Mouse (Mus musculus) ES-Bruce4 (cell line): Measurements from ENCODE around the gene Trpm6. TPM values are rescaled to one million over a fixed set of nuclear protein-coding genes. Genes with fewer than 3 reads are reported as not detected.

ENCODE experiments used
- H3K27ac ChIP-seq: 2 replicates; pipeline ENCODE4 v1.5.1; 2012; ENCODE audit warnings: low read length, inconsistent platforms; ENCODE audit not compliant: insufficient read depth
- H3K27me3 ChIP-seq: 2 replicates; pipeline ENCODE4 v1.6.1; 2012; ENCODE audit warnings: mild to moderate bottlenecking, low read length, inconsistent platforms; ENCODE audit not compliant: control insufficient read depth, poor library complexity, insufficient read depth, severe bottlenecking
- H3K36me3 ChIP-seq: 2 replicates; pipeline ENCODE4 v1.6.1; 2012; ENCODE audit warnings: inconsistent platforms, mild to moderate bottlenecking, low read length, moderate library complexity; ENCODE audit not compliant: control insufficient read depth, poor library complexity, insufficient read depth, severe bottlenecking
- H3K4me1 ChIP-seq: one replicate; pipeline ENCODE4 v1.8.1; 2011; ENCODE audit warnings: low read length; ENCODE audit not compliant: control insufficient read depth, insufficient read depth
- H3K4me3 ChIP-seq: 2 replicates; pipeline ENCODE4 v1.5.1; 2011; ENCODE audit warnings: low read depth, mild to moderate bottlenecking, low read length
- H3K9ac ChIP-seq: 2 replicates; pipeline ENCODE4 v1.6.1; 2012; ENCODE audit warnings: low read depth, mild to moderate bottlenecking, inconsistent platforms; ENCODE audit not compliant: poor library complexity, severe bottlenecking
- H3K9me3 ChIP-seq: replicated peaks from 2 replicates; pipeline ENCODE4 v1.6.1; 2012; ENCODE audit warnings: mild to moderate bottlenecking, low read length, inconsistent platforms; ENCODE audit not compliant: control insufficient read depth, poor library complexity, insufficient read depth, severe bottlenecking
- CTCF ChIP-seq: IDR thresholded peaks from one replicate; pipeline ENCODE4 v1.8.1; 2011; ENCODE audit warnings: low read depth, low read length
- EP300 ChIP-seq: IDR thresholded peaks from 2 replicates; pipeline ENCODE4 v1.6.1; 2011; ENCODE audit warnings: low read depth, low read length; ENCODE audit not compliant: insufficient read depth
- POLR2A ChIP-seq: IDR thresholded peaks from one replicate; pipeline ENCODE4 v1.8.1; 2011; ENCODE audit warnings: low read length; ENCODE audit not compliant: insufficient read depth
- polyA plus RNA-seq: library from polyadenylated mRNA; stranded (reverse); fragments of >200 nt; gene quantifications from 2 replicates; pipeline ENCODE4 v1.2.4, GENCODE M21; 2011; ENCODE audit warnings: low read depth; ENCODE audit not compliant: missing spikeins, insufficient read depth, insufficient read length

Trpm6 gene
- polyA plus RNA-seq, 1 experiment: 2.1 TPM

- Histone ChIP-seq H3K27me3 (no peaks in the 10 kb centered on the region), H3K4me1 (no peaks in the 10 kb centered on the region), H3K27ac (no peak overlapping the region), H3K9me3 (no peaks in the 10 kb centered on the region), H3K36me3 (no peaks in the 10 kb centered on the region), H3K9ac (no peak overlapping the region), H3K4me3 (no peak overlapping the region)
- TF ChIP-seq POLR2A: no peak
- TF ChIP-seq CTCF: no peak
- TF ChIP-seq EP300: no peak
Measured at GRCm38 (mm10) chr19:18888491-18889116, 138.8 kb downstream of the Trpm6 start.

DNA sequence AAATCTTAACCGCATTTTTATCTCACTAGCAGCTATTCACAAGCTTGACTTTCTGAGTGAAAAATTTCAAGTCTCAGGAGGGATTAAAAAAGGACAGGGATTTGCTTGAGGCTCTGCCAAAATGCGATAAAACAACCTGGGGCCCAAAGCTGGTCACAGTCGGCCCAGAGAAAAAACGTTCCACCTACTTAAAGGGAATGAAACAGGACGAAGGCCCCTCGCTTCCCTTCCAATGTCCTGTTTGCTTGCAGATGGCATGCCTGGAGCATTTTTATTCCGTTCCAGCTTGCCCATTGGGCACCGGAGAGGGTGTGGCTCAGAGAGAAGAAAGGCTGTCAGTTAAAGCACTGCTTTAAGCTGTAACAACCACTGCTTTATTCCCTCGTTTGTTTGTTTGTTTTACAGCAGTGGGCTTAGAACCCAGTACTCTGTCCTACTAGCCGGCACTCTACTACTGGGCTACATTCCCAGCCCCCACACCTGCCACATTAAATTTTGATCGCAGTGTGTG is 139.4 kb downstream of the Trpm6 start:
- Histone ChIP-seq H3K4me3 (no peak overlapping the region), H3K4me1 (no peaks in the 10 kb centered on the region), H3K27me3 (no peaks in the 10 kb centered on the region), H3K9me3 (no peaks in the 10 kb centered on the region), H3K36me3 (no peaks in the 10 kb centered on the region), H3K9ac (no peak overlapping the region), H3K27ac (no peak overlapping the region)
- TF ChIP-seq EP300: no peak
- no peak for TF ChIP-seq CTCF
- TF ChIP-seq POLR2A: no peak

GRCm38 (mm10) chr19:18889632-18890031 is 139.8 kb downstream of the Trpm6 start:
- Histone ChIP-seq H3K27ac (no peak overlapping the region), H3K9ac (no peak overlapping the region), H3K36me3 (no peaks in the 10 kb centered on the region), H3K9me3 (no peaks in the 10 kb centered on the region), H3K4me3 (no peak overlapping the region), H3K4me1 (no peaks in the 10 kb centered on the region), H3K27me3 (no peaks in the 10 kb centered on the region)
- TF ChIP-seq EP300 (no peak), POLR2A (no peak), CTCF (no peak)

- TF ChIP-seq EP300 (no peak), POLR2A (no peak), CTCF (no peak)
Measured at GRCm38 (mm10) chr19:18890216-18890615, 140.4 kb downstream of the Trpm6 start.

GRCm38 (mm10) chr19:18898238-18898637 is 148.5 kb downstream of the Trpm6 start:
- Histone ChIP-seq H3K27me3 (no peaks in the 10 kb centered on the region), H3K4me1 (no peaks in the 10 kb centered on the region), H3K4me3 (no peak overlapping the region), H3K27ac (no peak overlapping the region), H3K9me3 (no peaks in the 10 kb centered on the region), H3K36me3 (no peaks in the 10 kb centered on the region), H3K9ac (no peak overlapping the region)
- TF ChIP-seq EP300: no peak
- no peak for TF ChIP-seq POLR2A
- TF ChIP-seq CTCF: no peak

More at GRCm38 (mm10) chr19:18890216-18890615, 140.4 kb downstream of the Trpm6 start:
- Histone ChIP-seq H3K9ac (no peak overlapping the region), H3K4me3 (no peak overlapping the region), H3K4me1 (no peaks in the 10 kb centered on the region), H3K36me3 (no peaks in the 10 kb centered on the region), H3K9me3 (no peaks in the 10 kb centered on the region), H3K27me3 (no peaks in the 10 kb centered on the region), H3K27ac (no peak overlapping the region)

DNA sequence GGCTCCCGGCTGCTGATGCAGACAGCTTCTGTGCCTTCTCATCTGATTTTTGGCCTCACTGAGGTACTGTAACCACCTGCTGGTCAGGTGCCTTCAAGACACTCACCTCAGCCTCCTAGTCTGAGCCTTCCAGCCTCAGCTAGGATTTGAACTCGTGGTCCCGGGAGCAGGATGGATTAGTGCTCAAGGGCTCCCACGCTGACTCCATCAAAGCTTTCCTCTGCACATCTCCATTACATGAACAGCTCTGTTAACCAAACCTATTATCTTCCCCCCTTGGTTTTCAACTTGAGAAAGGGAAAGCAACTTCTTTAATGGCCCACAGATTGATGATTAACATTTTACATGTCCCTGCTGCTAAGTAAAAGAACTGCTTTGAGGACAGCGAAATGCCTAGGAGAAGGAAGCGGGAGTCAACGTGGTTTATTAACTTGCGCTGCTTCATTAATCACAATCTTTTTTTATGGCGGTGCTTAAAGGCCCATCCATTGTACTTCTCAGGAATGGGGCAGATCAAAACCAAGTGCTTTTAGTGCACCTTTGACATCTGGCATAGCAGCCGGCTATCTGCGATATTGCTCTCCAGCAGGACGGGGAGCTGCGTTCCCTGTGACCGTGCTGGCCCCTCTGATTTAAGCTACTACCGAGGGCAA is 152.4 kb downstream of the Trpm6 start:
- Histone ChIP-seq H3K27ac (no peak overlapping the region), H3K36me3 (no peaks in the 10 kb centered on the region), H3K9ac (no peak overlapping the region), H3K4me3 (no peak overlapping the region), H3K27me3 (no peaks in the 10 kb centered on the region), H3K9me3 (no peaks in the 10 kb centered on the region), H3K4me1 (no peaks in the 10 kb centered on the region)
- TF ChIP-seq EP300: no peak
